Mouse (Mus musculus) spleen, postnatal 0 days (tissue): Measurements from ENCODE around the gene Grem1. TPM values are rescaled to one million over a fixed set of nuclear protein-coding genes. Genes with fewer than 3 reads are reported as not detected.

Experiments
- polyA plus RNA-seq: library from polyadenylated mRNA; unstranded; fragments of >200 nt; fragmentation: Nextera tagmentation; extraction: Ambion mirVana; gene quantifications from 2 replicates; pipeline ENCODE4 v1.2.1, GENCODE M21; 2015

The Grem1 gene
- 0.10 and 0.12 TPM in 2 replicates for polyA plus RNA-seq

GRCm38 (mm10) chr2:113758311-113759161 is at the start of gene Grem1:
Grem1 (minus strand) TSS chr2:113758646.

Other genes with a start within 250 kb of the Grem1 start
- gene Scg5, start 70.5 kb upstream of the Grem1 start, polyA plus RNA-seq = 1.0 and 1.3 TPM in 2 replicates
- gene Arhgap11a, start 90.0 kb upstream of the Grem1 start, polyA plus RNA-seq = 19.0 and 20.4 TPM in 2 replicates